Mouse (Mus musculus) megakaryocyte, embryonic 14.5 days (primary cell): ENCODE data around the gene Gm5129. TPM values are rescaled to one million over a fixed set of nuclear protein-coding genes. Genes with fewer than 3 reads are reported as not detected.
A peak's percentile ranks its signal among the peaks of the same experiment; 100 is the strongest.
"Not testable (repeated sequence)": the region's sequence is repeated elsewhere in the genome, so short reads cannot be mapped to it uniquely, and the experiment has no call there.

Source experiments
- H3K27me3 ChIP-seq: replicated peaks from 2 replicates; pipeline ENCODE3; 2012; ENCODE audit warnings: inconsistent platforms
- H3K36me3 ChIP-seq: replicated peaks from 2 replicates; pipeline ENCODE3; 2012; ENCODE audit warnings: low read length, inconsistent platforms, mixed read lengths
- H3K4me1 ChIP-seq: 2 replicates; pipeline ENCODE4 v1.6.1; 2012; ENCODE audit warnings: inconsistent platforms
- H3K4me3 ChIP-seq: replicated peaks from 2 replicates; pipeline ENCODE3; 2012; ENCODE audit warnings: moderate library complexity, mild to moderate bottlenecking, inconsistent platforms
- H3K9me3 ChIP-seq: 2 replicates; pipeline ENCODE4 v1.6.1; 2012; ENCODE audit warnings: inconsistent platforms
- FLI1 ChIP-seq: IDR thresholded peaks from 2 replicates; pipeline ENCODE4 v1.6.1; 2012; ENCODE audit warnings: low read length, inconsistent platforms, mixed read lengths
- GATA1 ChIP-seq: IDR thresholded peaks from 3 replicates; pipeline ENCODE4 v1.6.1; 2012; ENCODE audit warnings: mixed read lengths, low read length, inconsistent platforms, borderline replicate concordance
- polyA plus RNA-seq: library from polyadenylated mRNA; stranded (reverse); fragments of >175 nt; gene quantifications from 2 replicates; pipeline ENCODE4 v1.2.3, GENCODE M21; 2012; ENCODE audit warnings: low replicate concordance; ENCODE audit not compliant: insufficient read depth

Gm5129 gene
- 1.3 TPM in 1 of 2 replicates, not detected in the other for polyA plus RNA-seq

- Histone ChIP-seq H3K27me3 (no peaks in the 10 kb centered on the region), H3K36me3 (peaks cover 7% of the 10 kb centered on the region), H3K4me3 (peak within 1 kb of the TSS; percentile 99), H3K4me1 (peaks cover 48% of the 10 kb centered on the region), H3K9me3 (no peaks in the 10 kb centered on the region)
- TF ChIP-seq GATA1 (no peak; the same call in 2 of the 3 replicates), FLI1 (0 out of 2 replicates have a peak, but pooled peaks have one; percentile 36)
Measured at GRCm38 (mm10) chr5:29735557-29736061, at the start of gene Gm5129, which contains the start of gene Dnajb6. Gene Gm5129 (minus strand): TSS chr5:29735936. Gene Dnajb6 (plus strand): TSS chr5:29735688.

GRCm38 (mm10) chr5:29784906-29785305 lies 49.2 kb upstream of the Gm5129 start:
- not testable (repeated sequence) for H3K4me3 ChIP-seq, H3K9me3 ChIP-seq, H3K27me3 ChIP-seq
- H3K36me3 ChIP-seq, result peaks cover 59% of the 10 kb centered on the region
- peaks cover 16% of the 10 kb centered on the region for H3K4me1 ChIP-seq

DNA sequence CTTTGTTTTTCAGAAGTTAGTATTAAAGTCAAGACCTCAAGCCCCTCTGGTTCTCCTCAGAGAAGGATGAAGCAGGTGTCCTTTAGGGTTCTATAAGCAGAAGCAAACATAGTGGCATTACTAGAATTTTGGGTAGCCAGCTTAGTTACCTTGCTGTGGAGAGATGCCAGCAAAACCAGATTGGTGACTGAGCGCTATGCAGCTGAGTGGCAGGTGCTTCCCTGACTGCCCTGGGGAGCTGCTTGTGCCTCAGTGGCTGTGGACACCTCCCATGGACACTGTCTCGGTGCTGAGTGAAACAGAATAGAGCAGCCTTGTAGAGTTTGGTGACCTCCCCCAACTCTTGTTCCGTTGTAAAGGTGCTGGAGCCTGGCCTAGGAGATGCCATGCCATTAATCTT lies 46.5 kb upstream of the Gm5129 start:
- Histone ChIP-seq H3K27me3 (no peaks in the 10 kb centered on the region), H3K4me3 (no peak overlapping the region), H3K9me3 (no peaks in the 10 kb centered on the region), H3K4me1 (peaks cover 16% of the 10 kb centered on the region), H3K36me3 (peaks cover 74% of the 10 kb centered on the region)
- no peak for TF ChIP-seq FLI1

DNA sequence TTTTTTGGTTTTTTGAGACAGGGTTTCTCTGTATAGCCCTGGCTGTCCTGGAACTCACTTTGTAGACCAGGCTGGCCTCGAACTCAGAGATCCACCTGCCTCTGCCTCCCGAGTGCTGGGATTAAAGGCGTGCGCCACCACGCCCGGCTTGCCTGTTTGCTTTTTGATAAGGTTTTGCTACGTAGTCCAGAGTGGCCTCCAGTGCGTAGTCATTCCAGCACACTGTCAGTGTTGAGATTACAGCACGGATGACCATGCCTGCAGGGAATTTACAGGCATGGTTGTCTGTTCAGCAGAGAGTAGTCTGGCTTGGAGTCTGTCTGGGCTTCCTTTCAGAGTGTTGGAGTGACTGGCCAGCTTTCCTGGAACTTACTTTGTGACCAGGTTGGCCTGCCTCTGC lies 44.0 kb upstream of the Gm5129 start:
- not testable (repeated sequence) for H3K27me3 ChIP-seq, H3K4me3 ChIP-seq, H3K9me3 ChIP-seq
- H3K4me1 ChIP-seq, result peaks cover 11% of the 10 kb centered on the region
- peaks cover 88% of the 10 kb centered on the region for H3K36me3 ChIP-seq

GRCm38 (mm10) chr5:29778029-29778428 lies 42.3 kb upstream of the Gm5129 start:
- Histone ChIP-seq H3K9me3 (no peaks in the 10 kb centered on the region), H3K4me1 (peaks cover 14% of the 10 kb centered on the region), H3K27me3 (no peaks in the 10 kb centered on the region), H3K36me3 (peaks cover 96% of the 10 kb centered on the region), H3K4me3 (no peak overlapping the region)
- TF ChIP-seq GATA1 (no peak), FLI1 (no peak)

GRCm38 (mm10) chr5:29775437-29775836 lies 39.7 kb upstream of the Gm5129 start:
- TF ChIP-seq FLI1 (no peak), GATA1 (no peak)
- Histone ChIP-seq H3K4me3 (no peak overlapping the region), H3K4me1 (peaks cover 33% of the 10 kb centered on the region), H3K27me3 (no peaks in the 10 kb centered on the region), H3K9me3 (no peaks in the 10 kb centered on the region), H3K36me3 (peaks cover 95% of the 10 kb centered on the region)

DNA sequence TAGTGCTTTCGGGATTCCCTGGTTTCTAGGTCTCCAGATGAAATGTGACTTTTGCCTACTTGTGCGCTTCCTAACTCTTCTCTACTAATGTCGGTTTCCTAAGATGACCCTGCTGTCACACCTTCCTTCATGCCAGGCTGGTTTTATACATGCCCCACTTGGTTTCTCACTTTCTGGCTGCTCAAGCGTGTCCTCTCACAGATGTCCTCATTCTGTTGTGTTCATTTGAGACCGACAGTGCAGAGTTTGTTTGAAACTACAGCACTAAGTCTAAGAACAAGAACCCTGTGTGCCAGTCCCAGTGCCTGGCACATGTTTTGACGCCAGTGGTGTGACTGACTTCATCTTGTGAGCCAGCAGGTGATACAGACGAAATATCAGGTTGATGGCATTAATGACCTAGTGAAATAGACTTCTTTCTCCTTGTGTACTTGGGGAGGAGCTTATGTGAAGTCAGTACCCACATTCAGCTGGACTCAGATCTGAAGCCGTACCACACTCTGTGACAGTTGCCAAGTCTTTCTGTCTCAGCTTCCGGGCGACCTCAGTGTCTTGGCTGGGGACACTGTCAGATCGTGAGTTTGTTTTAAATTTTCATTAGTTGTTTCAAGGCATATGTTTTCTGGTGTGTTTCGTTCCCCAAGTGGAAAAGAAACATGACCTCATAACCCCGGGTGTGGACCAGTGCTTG lies 37.9 kb upstream of the Gm5129 start:
- no peak for TF ChIP-seq FLI1
- no peak for TF ChIP-seq GATA1
- Histone ChIP-seq H3K27me3 (no peaks in the 10 kb centered on the region), H3K4me1 (peaks cover 39% of the 10 kb centered on the region), H3K36me3 (peaks cover 95% of the 10 kb centered on the region), H3K4me3 (no peak overlapping the region), H3K9me3 (no peaks in the 10 kb centered on the region)

DNA sequence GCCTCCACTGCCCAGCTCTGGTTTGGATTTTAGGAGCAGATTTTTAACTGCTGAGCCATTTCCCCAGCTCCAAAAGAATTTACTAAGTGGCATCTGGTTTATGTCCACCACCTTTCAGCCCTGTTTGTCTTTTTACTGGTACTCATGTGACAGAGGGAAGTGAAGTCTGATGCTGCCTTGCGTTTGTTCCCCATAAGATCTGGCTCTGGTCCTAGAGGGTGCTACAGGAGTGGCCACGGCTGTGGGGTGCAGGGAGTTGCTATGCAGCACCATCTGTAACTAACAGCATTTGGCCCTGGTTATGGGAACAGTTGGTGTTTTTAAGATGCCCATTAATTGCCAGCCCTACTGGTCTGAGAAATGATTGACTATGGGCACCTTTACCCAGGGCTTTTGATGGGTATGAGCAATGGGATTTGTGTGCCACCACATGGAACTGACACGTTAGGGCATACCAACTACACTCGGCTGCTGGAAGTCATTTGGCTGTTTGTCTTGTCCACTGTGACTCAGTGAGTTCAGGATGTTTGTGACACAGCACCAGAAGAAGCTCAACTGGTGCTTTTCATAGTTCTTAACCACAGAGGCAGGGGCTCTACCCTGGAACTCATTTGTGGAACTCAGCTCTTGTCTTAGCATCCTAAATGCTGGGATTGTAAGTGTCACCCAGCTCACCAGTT lies 37.1 kb upstream of the Gm5129 start:
- no peaks in the 10 kb centered on the region for H3K9me3 ChIP-seq
- H3K4me3 ChIP-seq, result peak overlapping the region; percentile 65
- peaks cover 45% of the 10 kb centered on the region for H3K4me1 ChIP-seq
- peaks cover 94% of the 10 kb centered on the region for H3K36me3 ChIP-seq
- TF ChIP-seq FLI1 (no peak), GATA1 (no peak)
- no peaks in the 10 kb centered on the region for H3K27me3 ChIP-seq

DNA sequence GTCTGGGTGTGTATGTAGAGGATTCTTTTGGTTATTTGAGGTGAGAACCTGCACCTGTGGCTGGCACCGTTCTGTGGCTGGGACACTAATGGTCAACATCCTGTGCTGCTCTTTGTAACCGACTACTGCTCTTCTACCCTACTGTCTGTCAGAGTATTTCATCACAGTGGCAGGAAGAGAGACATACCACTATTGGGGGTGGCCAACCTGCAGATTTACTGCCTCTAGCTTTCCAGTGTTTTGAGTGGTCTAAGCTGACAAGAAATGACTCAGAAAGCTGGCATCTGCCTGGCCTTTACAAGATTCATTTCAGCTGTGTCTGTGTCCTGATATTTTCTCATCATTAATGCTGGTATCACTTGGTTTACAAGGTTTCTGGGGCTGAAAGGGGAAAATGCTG lies 36.3 kb upstream of the Gm5129 start:
- H3K36me3 ChIP-seq, result peaks cover 94% of the 10 kb centered on the region
- H3K4me1 ChIP-seq, result peaks cover 45% of the 10 kb centered on the region
- H3K27me3 ChIP-seq, result no peaks in the 10 kb centered on the region
- H3K9me3 ChIP-seq, result no peaks in the 10 kb centered on the region
- H3K4me3 ChIP-seq, result no peak overlapping the region
- TF ChIP-seq FLI1, result no peak
- TF ChIP-seq GATA1, result no peak

GRCm38 (mm10) chr5:29770935-29771334 lies 35.2 kb upstream of the Gm5129 start:
- TF ChIP-seq GATA1 (no peak), FLI1 (no peak)
- H3K9me3 ChIP-seq, result no peaks in the 10 kb centered on the region
- H3K27me3 ChIP-seq, result no peaks in the 10 kb centered on the region
- peaks cover 88% of the 10 kb centered on the region for H3K36me3 ChIP-seq
- H3K4me1 ChIP-seq, result peaks cover 45% of the 10 kb centered on the region
- no peak overlapping the region for H3K4me3 ChIP-seq
